Mouse (Mus musculus) kidney, embryonic 16.5 days (tissue): ENCODE results near the gene Tmem104. TPM values are rescaled to one million over a fixed set of nuclear protein-coding genes. Genes with fewer than 3 reads are reported as not detected.

ENCODE experiments used
- ATAC-seq: fragments of 200-750 bp; cut with Nextera tagmentation; 2 replicates; pipeline ENCODE4 v1.8.0; 2017; ENCODE audit warnings: moderate TSS enrichment; ENCODE audit not compliant: low FRiP score, low TSS enrichment
- H3K27ac ChIP-seq: fragments of 300-500 bp; sonication (generic); 2 replicates; pipeline ENCODE4 v1.5.1; 2014; ENCODE audit warnings: low read length
- H3K27me3 ChIP-seq: fragments of 300-500 bp; sonication (generic); 2 replicates; pipeline ENCODE4 v1.6.1; 2014; ENCODE audit warnings: low read length, control low read depth, mixed read lengths; ENCODE audit not compliant: insufficient read depth
- H3K36me3 ChIP-seq: fragments of 300-500 bp; sonication (generic); 2 replicates; pipeline ENCODE4 v1.6.1; 2014; ENCODE audit warnings: low read length, control low read depth, mixed read lengths; ENCODE audit not compliant: insufficient read depth
- H3K4me1 ChIP-seq: fragments of 300-500 bp; sonication (generic); 2 replicates; pipeline ENCODE4 v1.6.1; 2014; ENCODE audit warnings: low read length, control low read depth, mixed read lengths; ENCODE audit not compliant: insufficient read depth
- H3K4me2 ChIP-seq: fragments of 300-500 bp; sonication (generic); replicated peaks from 2 replicates; pipeline ENCODE4 v1.6.1; 2014; ENCODE audit warnings: low read depth, low read length
- H3K4me3 ChIP-seq: fragments of 300-500 bp; sonication (generic); 2 replicates; pipeline ENCODE4 v1.5.1; 2014; ENCODE audit warnings: mild to moderate bottlenecking, low read length
- H3K9ac ChIP-seq: fragments of 300-500 bp; sonication (generic); replicated peaks from 2 replicates; pipeline ENCODE4 v1.6.1; 2014; ENCODE audit warnings: low read length
- H3K9me3 ChIP-seq: fragments of 300-500 bp; sonication (generic); 2 replicates; pipeline ENCODE4 v1.6.1; 2016; ENCODE audit warnings: low read length, control low read depth
- WGBS: fragments of 180-500 bp; shearing (Covaris S2); extraction: QIAGEN DNeasy Blood & Tissue Kit; methylation state at CpG from one replicate; pipeline ENCODE4 v1.1.7; 2014; 5-methylcytosine and 5-hydroxymethylcytosine counted together
- polyA plus RNA-seq: library from polyadenylated mRNA; unstranded; fragments of >200 nt; fragmentation: Nextera tagmentation; extraction: Ambion mirVana; gene quantifications from 2 replicates; pipeline ENCODE4 v1.2.1, GENCODE M21; 2015

The Tmem104 gene
- polyA plus RNA-seq, 1 experiment from 2014 or later = 13.8 TPM

- H3K9me3 ChIP-seq = no peaks in the 10 kb centered on the region
- no peaks in the 10 kb centered on the region for H3K27me3 ChIP-seq
- WGBS = 75% methylated on average over 1 of the region's 1 CpGs
- no peak overlapping the region for H3K4me2 ChIP-seq
- ATAC-seq = no peak
- no peak overlapping the region for H3K4me3 ChIP-seq
- H3K27ac ChIP-seq = no peak overlapping the region
- no peak overlapping the region for H3K9ac ChIP-seq
- peaks cover 15% of the 10 kb centered on the region; the same call in 1 of the 2 replicates for H3K4me1 ChIP-seq
- H3K36me3 ChIP-seq = no peaks in the 10 kb centered on the region
Observed at GRCm38 (mm10) chr11:115279726-115280125, 92.4 kb downstream of the Tmem104 start.

- 54% methylated on average over 8 of the region's 8 CpGs for WGBS
- Histone ChIP-seq H3K9ac (no peak overlapping the region), H3K27me3 (no peaks in the 10 kb centered on the region), H3K4me2 (no peak overlapping the region), H3K4me3 (no peak overlapping the region), H3K4me1 (peaks cover 7% of the 10 kb centered on the region; the same call in 1 of the 2 replicates), H3K27ac (no peak overlapping the region), H3K9me3 (no peaks in the 10 kb centered on the region), H3K36me3 (no peaks in the 10 kb centered on the region)
- no peak for ATAC-seq
Observed at GRCm38 (mm10) chr11:115282295-115282694, 95.0 kb downstream of the Tmem104 start.

- Histone ChIP-seq H3K4me3 (no peak overlapping the region), H3K9me3 (no peaks in the 10 kb centered on the region), H3K27me3 (no peaks in the 10 kb centered on the region), H3K9ac (no peak overlapping the region), H3K4me1 (peaks cover 3% of the 10 kb centered on the region; the same call in 1 of the 2 replicates), H3K27ac (no peak overlapping the region), H3K4me2 (no peak overlapping the region), H3K36me3 (no peaks in the 10 kb centered on the region)
- no peak for ATAC-seq
- 74% methylated on average over 8 of the region's 8 CpGs for WGBS
Observed at GRCm38 (mm10) chr11:115282723-115283485, 95.6 kb downstream of the Tmem104 start.

- 72% methylated on average over 9 of the region's 9 CpGs for WGBS
- no peaks in the 10 kb centered on the region for H3K27me3 ChIP-seq
- no peak overlapping the region for H3K4me3 ChIP-seq
- no peaks in the 10 kb centered on the region for H3K36me3 ChIP-seq
- no peak overlapping the region for H3K4me2 ChIP-seq
- H3K9ac ChIP-seq = no peak overlapping the region
- no peaks in the 10 kb centered on the region for H3K4me1 ChIP-seq
- ATAC-seq = no peak
- no peak overlapping the region for H3K27ac ChIP-seq
- H3K9me3 ChIP-seq = no peaks in the 10 kb centered on the region
Observed at GRCm38 (mm10) chr11:115283486-115283765, 96.1 kb downstream of the Tmem104 start.

GRCm38 (mm10) chr11:115283891-115284620, 96.8 kb downstream of the Tmem104 start:
- no peaks in the 10 kb centered on the region for H3K27me3 ChIP-seq
- H3K4me1 ChIP-seq = no peaks in the 10 kb centered on the region
- 87% methylated on average over 12 of the region's 12 CpGs for WGBS
- no peaks in the 10 kb centered on the region for H3K36me3 ChIP-seq
- no peak overlapping the region for H3K9ac ChIP-seq
- no peaks in the 10 kb centered on the region for H3K9me3 ChIP-seq
- ATAC-seq = no peak
- H3K4me2 ChIP-seq = no peak overlapping the region
- no peak overlapping the region for H3K27ac ChIP-seq
- no peak overlapping the region for H3K4me3 ChIP-seq

GRCm38 (mm10) chr11:115285282-115285681, 98.0 kb downstream of the Tmem104 start:
- Histone ChIP-seq H3K9me3 (no peaks in the 10 kb centered on the region), H3K27me3 (no peaks in the 10 kb centered on the region), H3K9ac (no peak overlapping the region), H3K4me1 (0 out of 2 replicates have a peak, but pooled peaks cover 6% of the 10 kb centered on the region), H3K36me3 (no peaks in the 10 kb centered on the region), H3K4me3 (no peak overlapping the region), H3K4me2 (no peak overlapping the region), H3K27ac (no peak overlapping the region)
- ATAC-seq = no peak
- 52% methylated on average over 4 of the region's 4 CpGs for WGBS

- H3K4me3 ChIP-seq = no peak overlapping the region
- H3K27me3 ChIP-seq = no peaks in the 10 kb centered on the region
- H3K27ac ChIP-seq = no peak overlapping the region
- no peak for ATAC-seq
- H3K9ac ChIP-seq = no peak overlapping the region
- no peaks in the 10 kb centered on the region for H3K36me3 ChIP-seq
- H3K4me2 ChIP-seq = no peak overlapping the region
- 68% methylated on average over 19 of the region's 19 CpGs for WGBS
- peaks cover 8% of the 10 kb centered on the region; the same call in 1 of the 2 replicates for H3K4me1 ChIP-seq
- H3K9me3 ChIP-seq = no peaks in the 10 kb centered on the region
Observed at GRCm38 (mm10) chr11:115286201-115286993, 99.1 kb downstream of the Tmem104 start.

GRCm38 (mm10) chr11:115287386-115287785, 100.1 kb downstream of the Tmem104 start:
- Histone ChIP-seq H3K27ac (no peak overlapping the region), H3K4me3 (no peak overlapping the region), H3K4me1 (peaks cover 9% of the 10 kb centered on the region; the same call in 1 of the 2 replicates), H3K36me3 (no peaks in the 10 kb centered on the region), H3K9ac (no peak overlapping the region), H3K9me3 (no peaks in the 10 kb centered on the region), H3K27me3 (no peaks in the 10 kb centered on the region), H3K4me2 (no peak overlapping the region)
- WGBS = 89% methylated on average over 5 of the region's 5 CpGs
- no peak for ATAC-seq

- Histone ChIP-seq H3K27me3 (no peaks in the 10 kb centered on the region), H3K4me2 (no peak overlapping the region)
- 85% methylated on average over 2 of the region's 2 CpGs for WGBS
Observed at GRCm38 (mm10) chr11:115288305-115288704, 101.0 kb downstream of the Tmem104 start.

More at GRCm38 (mm10) chr11:115288305-115288704, 101.0 kb downstream of the Tmem104 start:
- peaks cover 9% of the 10 kb centered on the region; the same call in 1 of the 2 replicates for H3K4me1 ChIP-seq
- no peaks in the 10 kb centered on the region for H3K36me3 ChIP-seq
- H3K9ac ChIP-seq = no peak overlapping the region
- no peaks in the 10 kb centered on the region for H3K9me3 ChIP-seq
- no peak for ATAC-seq
- no peak overlapping the region for H3K4me3 ChIP-seq
- no peak overlapping the region for H3K27ac ChIP-seq
